Mouse (Mus musculus): ENCODE data around the gene Mars.

Mars gene

DNA sequence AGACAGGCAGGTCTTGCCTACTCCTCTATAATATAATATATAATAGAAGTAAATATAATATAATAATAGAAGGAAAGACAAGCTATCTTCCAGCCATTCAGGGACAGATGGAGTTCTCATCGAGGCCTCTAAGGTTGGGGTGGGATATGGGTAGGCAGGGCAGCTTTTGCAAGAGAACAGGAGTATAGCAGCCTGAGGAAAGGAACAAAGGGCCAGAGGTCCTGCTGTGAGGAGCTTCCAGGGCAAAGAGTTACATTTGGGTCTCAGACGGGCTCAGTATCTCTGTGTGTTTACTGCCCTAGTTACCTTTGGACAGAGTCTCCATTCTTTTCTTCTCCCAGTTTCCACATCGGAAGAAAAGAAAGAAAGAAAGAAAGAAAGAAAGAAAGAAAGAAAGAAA is 48.0 kb downstream of the Mars start:
- CTCF ChIA-PET: interaction anchor here (0.7 kb wide), 1 partner anchor 67 kb away, joined by 5 read pairs; no protein-coding TSS in a partner anchor

- CTCF ChIA-PET: no interaction called here
Measured at GRCm38 (mm10) chr10:127262548-127263398, 48.8 kb downstream of the Mars start, which contains the start of gene Kif5a. TSS of gene Kif5a (minus strand) at chr10:127263348.

DNA sequence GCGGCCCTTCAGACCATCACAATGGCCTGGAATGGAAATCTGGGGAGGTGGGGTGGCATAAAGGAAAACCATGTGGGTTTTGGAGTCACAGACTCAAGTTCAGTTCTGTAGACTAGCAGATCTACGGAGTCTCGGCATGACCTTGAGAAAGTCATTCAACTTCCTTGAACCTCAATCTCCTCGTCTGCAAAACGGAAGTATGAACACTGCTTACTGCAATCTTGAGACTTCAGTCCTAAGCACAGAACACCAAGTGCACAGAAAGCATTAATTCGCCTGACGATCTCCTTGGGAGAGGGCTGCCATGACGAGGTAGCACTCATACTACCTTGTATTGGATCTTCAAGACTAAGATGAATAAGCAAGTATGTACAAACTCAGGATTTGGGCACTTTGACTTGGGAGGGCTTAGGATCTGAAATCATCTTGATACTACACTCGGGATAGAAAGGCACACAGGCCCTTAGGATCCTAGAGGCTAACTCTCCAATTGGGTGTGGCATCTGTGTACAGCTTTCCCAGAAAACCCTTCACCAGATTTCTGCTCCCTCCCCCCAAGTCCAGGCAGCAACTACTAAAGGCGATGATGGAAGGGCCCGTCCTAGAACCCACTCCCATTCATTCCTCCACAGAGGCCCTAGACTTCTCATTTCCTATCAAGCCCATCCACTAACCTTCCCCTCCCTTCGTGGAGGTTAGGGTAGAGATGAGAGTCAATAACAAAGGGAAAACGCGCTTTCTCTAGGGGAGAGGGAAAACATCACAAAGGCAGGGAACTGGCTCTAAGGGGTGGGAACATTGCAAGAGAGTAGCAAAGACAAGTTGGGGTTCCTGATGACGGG is 49.7 kb downstream of the Mars start:
- CTCF ChIA-PET: no interaction called here

- CTCF ChIA-PET: no interaction called here
Measured at GRCm38 (mm10) chr10:127258489-127258888, 53.1 kb downstream of the Mars start.

GRCm38 (mm10) chr10:127257790-127258189 is 53.8 kb downstream of the Mars start:
- CTCF ChIA-PET: no interaction called here

DNA sequence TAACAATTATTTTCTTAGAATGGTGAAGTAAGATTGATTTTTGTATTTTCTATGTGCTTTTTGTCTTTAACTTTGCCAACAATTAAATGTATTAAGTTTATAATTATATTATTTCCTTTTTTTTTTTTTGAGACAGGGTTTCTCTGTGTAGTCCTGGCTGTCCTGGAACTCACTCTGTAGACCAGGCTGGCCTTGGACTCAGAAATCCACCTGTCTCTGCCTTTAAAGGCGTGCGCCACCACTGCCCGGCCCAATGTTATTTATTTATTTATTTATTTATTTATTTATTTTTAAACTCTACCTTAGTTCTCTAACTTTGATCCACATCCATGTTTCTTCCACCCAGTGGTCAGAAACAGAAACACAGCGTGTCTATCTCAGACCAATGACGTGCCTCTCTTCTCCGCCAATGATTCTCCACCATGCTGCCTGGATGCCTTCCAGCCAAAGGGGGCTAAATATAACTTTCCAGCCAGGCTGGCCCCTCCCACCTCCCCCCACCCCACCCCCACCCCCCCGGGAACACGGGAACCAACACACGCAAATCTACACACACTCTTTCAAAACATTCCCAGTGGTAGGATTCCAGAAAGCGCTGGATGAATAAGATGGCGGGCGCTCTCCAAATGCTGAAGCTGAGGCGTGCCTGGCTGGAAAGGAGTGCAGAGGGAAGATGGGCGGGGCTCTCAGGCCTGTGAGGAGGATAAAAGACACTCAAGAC is 55.8 kb downstream of the Mars start:
- CTCF ChIA-PET: no interaction called here

DNA sequence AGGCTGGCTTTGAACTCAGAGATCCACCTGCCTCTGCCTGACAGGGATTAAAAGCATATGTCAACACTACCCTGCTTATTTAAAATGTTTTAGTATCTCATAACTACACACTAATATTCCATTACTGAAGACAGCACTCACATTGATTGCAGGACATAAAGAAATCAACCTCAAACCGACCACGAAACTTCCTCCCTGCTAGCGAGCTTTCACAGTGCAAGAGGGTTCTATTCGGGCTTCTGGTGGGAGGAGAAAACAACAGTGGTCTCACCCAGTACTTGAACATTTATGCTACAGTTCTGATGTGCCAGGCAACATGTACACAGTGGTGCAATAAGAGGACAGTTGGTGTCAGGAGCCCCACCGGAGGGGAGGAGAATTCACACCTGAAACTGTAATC is 60.8 kb downstream of the Mars start:
- CTCF ChIA-PET: no interaction called here

Data from spleen, embryonic (tissue).